Mouse (Mus musculus) kidney, embryonic 14.5 days (tissue): Measurements from ENCODE around the gene Lars2. TPM values are rescaled to one million over a fixed set of nuclear protein-coding genes. Genes with fewer than 3 reads are reported as not detected.
"Not testable (repeated sequence)": the region's sequence is repeated elsewhere in the genome, so short reads cannot be mapped to it uniquely, and the experiment has no call there.

ENCODE experiments used
- ATAC-seq: fragments of 200-750 bp; cut with Nextera tagmentation; 2 replicates; pipeline ENCODE4 v1.8.0; 2017; ENCODE audit warnings: moderate number of reproducible peaks, mild to moderate bottlenecking, moderate TSS enrichment, moderate library complexity; ENCODE audit not compliant: low FRiP score, low TSS enrichment
- H3K27ac ChIP-seq: fragments of 300-500 bp; sonication (generic); 2 replicates; pipeline ENCODE4 v1.5.1; 2014; ENCODE audit warnings: low read depth, mild to moderate bottlenecking, low read length, moderate library complexity, mixed read lengths
- H3K27me3 ChIP-seq: fragments of 300-500 bp; sonication (generic); 2 replicates; pipeline ENCODE4 v1.6.1; 2014; ENCODE audit warnings: mild to moderate bottlenecking, low read length; ENCODE audit not compliant: control insufficient read depth, insufficient read depth
- H3K36me3 ChIP-seq: fragments of 300-500 bp; sonication (generic); 2 replicates; pipeline ENCODE4 v1.6.1; 2014; ENCODE audit warnings: low read length, mixed read lengths; ENCODE audit not compliant: control insufficient read depth, insufficient read depth
- H3K4me1 ChIP-seq: fragments of 300-500 bp; sonication (generic); 2 replicates; pipeline ENCODE4 v1.6.1; 2014; ENCODE audit warnings: low read length, mixed read lengths; ENCODE audit not compliant: control insufficient read depth, insufficient read depth
- H3K4me2 ChIP-seq: fragments of 300-500 bp; sonication (generic); replicated peaks from 2 replicates; pipeline ENCODE4 v1.6.1; 2014; ENCODE audit warnings: low read depth, mild to moderate bottlenecking, low read length
- H3K4me3 ChIP-seq: fragments of 300-500 bp; sonication (generic); 2 replicates; pipeline ENCODE4 v1.5.1; 2014; ENCODE audit warnings: mild to moderate bottlenecking, low read length
- H3K9ac ChIP-seq: fragments of 300-500 bp; sonication (generic); 2 replicates; pipeline ENCODE4 v1.6.1; 2014; ENCODE audit warnings: low read depth, mild to moderate bottlenecking, low read length, moderate library complexity
- H3K9me3 ChIP-seq: fragments of 300-500 bp; sonication (generic); 2 replicates; pipeline ENCODE4 v1.6.1; 2016; ENCODE audit warnings: low read length; ENCODE audit not compliant: control insufficient read depth
- WGBS: fragments of 180-500 bp; shearing (Covaris S2); extraction: QIAGEN DNeasy Blood & Tissue Kit; methylation state at CpG from one replicate; pipeline ENCODE4 v1.1.7; 2014; 5-methylcytosine and 5-hydroxymethylcytosine counted together
- polyA plus RNA-seq: library from polyadenylated mRNA; unstranded; fragments of >200 nt; fragmentation: Nextera tagmentation; extraction: Ambion mirVana; gene quantifications from 2 replicates; pipeline ENCODE4 v1.2.1, GENCODE M21; 2014

Gene Lars2
- polyA plus RNA-seq, 1 experiment from 2014 or later: 1,448 TPM

DNA sequence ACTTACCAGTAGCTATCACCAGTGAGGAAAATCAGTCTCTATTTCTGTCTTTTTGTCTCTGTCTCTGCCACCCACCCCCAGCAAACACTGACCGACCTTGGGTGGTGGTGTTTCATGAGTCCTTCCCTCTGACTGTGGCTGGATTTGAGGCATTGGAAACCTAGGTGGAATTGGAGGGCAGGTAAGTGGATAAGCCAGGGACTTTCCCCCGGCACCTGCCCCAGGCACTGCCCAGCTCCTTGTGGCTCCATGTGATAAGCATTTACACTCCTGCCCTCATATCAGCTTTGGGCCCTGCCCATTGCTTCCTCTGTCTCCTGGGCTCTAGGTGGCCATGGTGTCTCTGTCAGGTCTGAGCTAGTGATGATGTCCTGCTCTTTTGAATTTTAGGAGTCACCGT lies 19.6 kb downstream of the Lars2 start:
- Histone ChIP-seq H3K4me3 (no peak overlapping the region), H3K4me2 (no peak overlapping the region), H3K4me1 (no peaks in the 10 kb centered on the region), H3K36me3 (peaks cover 4% of the 10 kb centered on the region; the same call in 1 of the 2 replicates), H3K9ac (no peak overlapping the region), H3K27ac (no peak overlapping the region), H3K9me3 (no peaks in the 10 kb centered on the region), H3K27me3 (no peaks in the 10 kb centered on the region)
- 93% methylated on average over 3 of the region's 3 CpGs for WGBS
- no peak for ATAC-seq

DNA sequence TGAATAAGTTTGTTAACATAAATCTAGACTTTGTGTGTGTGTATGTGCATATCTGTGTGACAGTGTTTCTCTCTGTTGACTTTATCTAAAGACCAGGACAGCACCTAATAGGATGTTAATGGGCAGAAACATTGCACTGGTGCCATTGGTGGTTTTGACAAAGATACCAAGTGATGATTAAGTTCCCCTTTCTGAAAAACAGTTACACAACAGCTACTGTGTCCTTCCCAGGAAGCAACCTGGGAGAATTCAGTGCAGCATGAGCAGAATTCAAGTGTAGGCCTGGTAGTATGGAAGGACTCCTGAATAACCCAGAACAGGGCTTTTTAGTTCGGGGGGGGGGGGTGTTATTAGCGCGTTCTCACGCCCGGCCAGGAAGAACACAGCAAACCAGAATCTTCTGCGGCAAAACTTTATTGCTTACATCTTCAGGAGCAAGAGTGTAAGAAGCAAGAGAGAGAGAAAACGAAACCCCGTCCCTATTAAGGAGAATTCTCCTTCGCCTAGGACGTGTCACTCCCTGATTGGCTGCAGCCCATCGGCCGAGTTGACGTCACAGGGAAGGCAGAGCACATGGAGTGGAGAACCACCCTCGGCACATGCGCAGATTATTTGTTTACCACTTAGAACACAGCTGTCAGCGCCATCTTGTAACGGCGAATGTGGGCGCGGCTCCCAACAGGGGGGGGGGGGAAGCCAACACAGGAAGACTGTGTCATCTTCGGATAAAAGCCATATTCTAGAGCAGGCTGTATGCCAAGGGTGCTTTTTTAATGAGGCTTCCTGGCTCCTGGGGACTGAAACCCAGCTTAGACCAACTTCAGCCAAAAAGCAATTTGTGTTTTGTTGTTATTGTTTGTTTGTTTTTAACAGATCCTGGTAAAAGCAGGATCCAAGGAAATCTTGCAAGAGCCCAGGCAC lies 21.6 kb downstream of the Lars2 start:
- H3K27ac ChIP-seq, H3K4me3 ChIP-seq, H3K9ac ChIP-seq, H3K27me3 ChIP-seq, H3K4me2 ChIP-seq, H3K9me3 ChIP-seq, ATAC-seq, H3K36me3 ChIP-seq: not testable (repeated sequence)
- H3K4me1 ChIP-seq: peaks cover 13% of the 10 kb centered on the region; the same call in 1 of the 2 replicates
- WGBS: 91% methylated on average over 12 of the region's 21 CpGs

DNA sequence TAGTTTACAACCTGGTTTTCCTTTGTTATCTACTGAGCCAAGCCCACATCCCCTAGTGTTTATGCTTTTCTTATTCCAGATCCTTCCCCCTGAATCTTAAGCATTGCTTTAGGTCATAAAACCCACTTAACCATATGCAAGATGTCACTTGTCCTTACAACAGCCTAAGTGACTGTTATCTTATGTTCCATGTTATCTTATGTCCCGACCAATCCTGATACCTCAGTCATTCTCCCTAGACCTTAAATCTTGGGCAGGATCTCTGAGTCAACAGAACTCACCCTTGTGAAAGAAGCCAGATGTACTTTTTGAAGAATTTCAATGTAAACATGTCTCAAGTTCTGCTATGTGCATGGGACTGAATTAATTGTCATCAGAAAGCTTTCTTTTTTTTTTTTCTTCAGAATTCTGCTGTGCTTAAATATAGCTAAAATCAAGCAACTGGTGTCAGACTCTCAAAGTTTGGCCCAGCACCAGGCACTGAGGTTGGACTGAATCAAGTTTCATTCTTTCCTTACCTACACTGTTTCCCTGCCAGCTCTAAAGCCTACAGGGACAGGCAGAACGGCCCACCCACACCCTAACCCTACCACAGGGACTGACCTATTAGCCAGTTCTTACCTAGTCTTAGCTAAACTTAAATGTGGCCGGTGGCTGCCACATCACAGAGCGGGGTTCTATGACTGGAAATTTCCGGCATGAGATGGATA lies 24.6 kb downstream of the Lars2 start:
- peak; percentile 88 for ATAC-seq
- Histone ChIP-seq H3K36me3 (peaks cover 4% of the 10 kb centered on the region; the same call in 1 of the 2 replicates), H3K4me2 (no peak overlapping the region), H3K27me3 (no peaks in the 10 kb centered on the region), H3K4me3 (no peak overlapping the region), H3K9me3 (no peaks in the 10 kb centered on the region), H3K27ac (peak overlapping the region; percentile 17; the same call in 1 of the 2 replicates), H3K4me1 (peaks cover 13% of the 10 kb centered on the region; the same call in 1 of the 2 replicates), H3K9ac (no peak overlapping the region)
- WGBS: 58% methylated on average over 5 of the region's 5 CpGs

DNA sequence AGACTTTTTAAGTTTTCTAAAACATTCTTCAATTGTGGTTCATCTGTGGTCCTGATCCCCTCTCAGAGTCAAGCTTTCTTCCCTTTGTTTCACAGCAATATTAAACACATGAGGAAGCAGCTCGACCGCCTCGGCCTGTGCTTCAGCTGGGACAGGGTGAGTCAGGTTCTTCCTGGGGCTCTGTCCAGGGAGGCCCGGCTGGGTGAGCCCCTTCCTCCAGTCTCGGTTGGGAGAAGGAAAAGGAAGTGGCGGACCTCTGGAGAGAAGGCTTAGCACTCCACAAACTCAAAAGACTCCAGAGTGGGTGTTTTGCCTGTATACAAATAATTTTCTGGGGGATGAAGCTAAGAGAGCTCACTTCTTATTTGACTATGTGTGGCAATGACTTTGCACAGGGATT lies 28.1 kb downstream of the Lars2 start:
- no peak overlapping the region for H3K4me3 ChIP-seq
- 67% methylated on average over 6 of the region's 6 CpGs for WGBS

DNA sequence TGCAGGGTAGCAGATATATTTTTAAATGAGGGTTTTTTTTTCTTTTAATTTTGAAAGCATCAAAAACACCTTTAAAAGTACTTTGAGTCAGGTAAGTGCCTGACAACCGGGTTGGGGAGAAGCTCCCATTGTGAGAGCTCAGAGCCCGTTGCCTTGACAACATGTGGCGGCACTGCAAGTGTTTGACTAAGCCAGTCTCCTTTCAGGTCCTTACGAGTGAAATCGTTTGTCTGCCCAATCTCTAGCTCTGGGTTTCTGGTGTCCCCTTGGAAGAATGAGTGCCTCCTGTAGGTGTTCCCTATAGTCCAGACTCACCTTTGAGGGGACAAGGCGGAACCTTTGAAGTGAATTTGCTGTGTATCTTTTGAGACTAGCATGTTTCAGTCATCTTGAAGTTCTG lies 31.0 kb downstream of the Lars2 start:
- WGBS: 78% methylated on average over 6 of the region's 6 CpGs
- no peak for ATAC-seq
- Histone ChIP-seq H3K9ac (no peak overlapping the region), H3K27me3 (no peaks in the 10 kb centered on the region), H3K4me3 (no peak overlapping the region), H3K36me3 (no peaks in the 10 kb centered on the region; the same call in 1 of the 2 replicates), H3K4me2 (no peak overlapping the region), H3K9me3 (no peaks in the 10 kb centered on the region), H3K4me1 (0 out of 2 replicates have a peak, but pooled peaks cover 3% of the 10 kb centered on the region), H3K27ac (no peak overlapping the region)

More for the DNA sequence above, 28.1 kb downstream of the Lars2 start:
- Histone ChIP-seq H3K9ac (no peak overlapping the region), H3K4me2 (no peak overlapping the region), H3K9me3 (no peaks in the 10 kb centered on the region), H3K4me1 (peaks cover 13% of the 10 kb centered on the region; the same call in 1 of the 2 replicates), H3K27me3 (no peaks in the 10 kb centered on the region), H3K27ac (no peak overlapping the region), H3K36me3 (no peaks in the 10 kb centered on the region; the same call in 1 of the 2 replicates)
- ATAC-seq: no peak

DNA sequence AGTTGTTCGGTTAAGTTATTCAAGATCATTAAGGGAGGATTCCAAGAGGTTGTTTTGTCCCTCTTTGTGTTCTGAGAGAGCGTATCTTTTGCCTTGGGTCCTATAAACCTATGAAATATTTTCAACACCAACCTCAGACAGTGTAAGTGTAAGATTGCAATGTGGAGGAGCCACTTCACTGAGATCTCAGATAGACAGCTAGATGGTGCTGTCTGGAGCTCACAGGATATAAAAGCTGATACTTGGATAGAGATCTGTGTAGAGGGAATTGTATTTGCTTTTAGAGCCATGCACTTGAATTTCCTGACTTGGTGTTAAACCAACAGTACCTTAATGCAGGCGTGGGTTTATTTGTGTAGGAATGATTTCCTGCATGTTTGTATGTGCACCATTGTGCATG lies 35.5 kb downstream of the Lars2 start:
- Histone ChIP-seq H3K36me3 (no peaks in the 10 kb centered on the region), H3K4me2 (no peak overlapping the region), H3K27me3 (no peaks in the 10 kb centered on the region), H3K4me1 (no peaks in the 10 kb centered on the region), H3K9me3 (no peaks in the 10 kb centered on the region), H3K9ac (no peak overlapping the region), H3K4me3 (no peak overlapping the region), H3K27ac (no peak overlapping the region)
- ATAC-seq: no peak
- WGBS: 81% methylated on average over 3 of the region's 3 CpGs

DNA sequence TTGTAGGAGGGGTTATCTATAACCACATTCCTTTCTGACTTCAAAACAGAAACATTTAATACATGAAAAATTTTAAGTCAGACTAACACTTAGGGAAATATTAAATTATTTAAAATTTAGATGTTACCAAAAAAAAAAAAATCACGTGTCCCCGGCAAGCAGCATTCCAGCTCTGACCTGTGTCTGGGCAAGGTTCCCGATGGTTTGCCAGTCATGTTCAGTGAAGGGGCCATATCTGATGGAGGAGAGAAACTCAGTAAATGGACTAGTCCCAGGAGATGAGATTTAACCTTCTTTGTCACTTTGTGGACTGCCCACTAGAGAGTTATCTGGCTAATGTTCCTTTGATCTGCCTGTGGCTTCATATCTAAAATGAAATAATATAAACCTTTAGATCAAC lies 36.3 kb downstream of the Lars2 start:
- no peak overlapping the region for H3K4me3 ChIP-seq
- 82% methylated on average over 3 of the region's 3 CpGs for WGBS
- H3K9ac ChIP-seq: no peak overlapping the region
- no peaks in the 10 kb centered on the region for H3K27me3 ChIP-seq
- no peak overlapping the region for H3K27ac ChIP-seq
- no peak overlapping the region for H3K4me2 ChIP-seq
- no peaks in the 10 kb centered on the region for H3K9me3 ChIP-seq
- H3K4me1 ChIP-seq: no peaks in the 10 kb centered on the region
- ATAC-seq: no peak
- H3K36me3 ChIP-seq: no peaks in the 10 kb centered on the region

DNA sequence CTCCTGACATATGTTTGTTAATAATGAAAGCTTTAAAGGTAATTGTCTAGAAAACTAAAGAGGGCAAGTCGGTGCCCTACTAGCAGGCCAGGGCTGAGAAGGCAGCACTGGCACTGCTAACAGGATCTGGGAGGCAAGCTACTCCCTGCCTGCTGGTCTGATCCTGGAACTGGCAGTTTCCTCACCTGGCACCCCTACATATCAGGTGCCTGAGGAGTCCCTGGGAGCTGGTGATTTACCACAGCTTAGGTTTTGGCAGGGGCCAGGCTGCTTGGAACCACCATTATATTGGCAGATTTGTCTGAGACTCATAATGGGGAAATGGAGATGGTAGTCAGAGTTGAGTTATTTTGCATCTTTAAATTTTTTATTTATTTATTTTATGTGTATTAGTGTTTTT lies 38.5 kb downstream of the Lars2 start:
- 67% methylated on average over 1 of the region's 1 CpGs for WGBS
- no peaks in the 10 kb centered on the region for H3K27me3 ChIP-seq
- H3K27ac ChIP-seq: no peak overlapping the region
- no peak overlapping the region for H3K4me3 ChIP-seq
- no peak for ATAC-seq
- no peaks in the 10 kb centered on the region for H3K9me3 ChIP-seq
- no peaks in the 10 kb centered on the region for H3K36me3 ChIP-seq
- no peak overlapping the region for H3K4me2 ChIP-seq
- no peak overlapping the region for H3K9ac ChIP-seq
- H3K4me1 ChIP-seq: no peaks in the 10 kb centered on the region

DNA sequence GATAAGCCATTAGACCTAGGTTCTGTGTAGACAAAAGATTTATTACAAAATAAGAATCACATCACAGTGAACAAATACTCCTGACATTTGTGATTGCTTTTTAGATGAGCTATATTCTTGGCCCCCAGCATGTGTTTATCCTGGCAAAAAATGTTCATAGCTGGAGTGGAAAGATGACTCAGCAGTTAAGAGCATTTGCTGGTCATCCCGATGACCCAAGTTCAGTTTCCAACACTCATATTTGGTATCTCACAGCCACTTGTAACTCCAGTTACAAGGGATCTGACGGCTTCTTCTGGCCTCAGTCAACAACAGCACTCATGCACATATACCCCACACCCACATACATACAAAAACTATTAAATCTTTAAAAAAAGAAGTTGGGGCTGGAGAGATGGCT lies 42.0 kb downstream of the Lars2 start:
- no peaks in the 10 kb centered on the region for H3K4me1 ChIP-seq
- ATAC-seq: no peak
- peaks cover 9% of the 10 kb centered on the region for H3K36me3 ChIP-seq
- 82% methylated on average over 2 of the region's 2 CpGs for WGBS
- no peaks in the 10 kb centered on the region for H3K9me3 ChIP-seq
- H3K27me3 ChIP-seq: no peaks in the 10 kb centered on the region
- H3K4me3 ChIP-seq: no peak overlapping the region
- H3K9ac ChIP-seq: no peak overlapping the region
- no peak overlapping the region for H3K4me2 ChIP-seq
- H3K27ac ChIP-seq: no peak overlapping the region
